Mouse (Mus musculus) embryo, embryonic 10 days (tissue): ENCODE measurements around the gene Plxnb3.
"Not testable (repeated sequence)": the region's sequence is repeated elsewhere in the genome, so short reads cannot be mapped to it uniquely, and the experiment has no call there.

Experiments
- DNase-seq: peaks from one replicate; pipeline ENCODE4 v3.0.0-alpha.2; 2015; ENCODE audit warnings: low spot score

Plxnb3 gene

GRCm38 (mm10) chrX:73756334-73757140 lies at the start of gene Plxnb3:
Plxnb3 (plus strand) TSS chrX:73757090.
- no peak for DNase-seq

- DNase-seq: peak; percentile 12
Measured at GRCm38 (mm10) chrX:73715476-73716108, 41.3 kb upstream of the Plxnb3 start.

- DNase-seq: peak; percentile 94
Measured at GRCm38 (mm10) chrX:73716109-73716661, 40.7 kb upstream of the Plxnb3 start, which contains the start of the genes Bcap31 and Abcd1. Bcap31 (minus strand) TSS chrX:73716175. Abcd1 (plus strand) TSS chrX:73716597.

- DNase-seq: peak; percentile 58
Measured at GRCm38 (mm10) chrX:73716709-73717545, 40.0 kb upstream of the Plxnb3 start.

GRCm38 (mm10) chrX:73717667-73718066 lies 39.2 kb upstream of the Plxnb3 start:
- DNase-seq: no peak

- peak; percentile 6 for DNase-seq
Measured at GRCm38 (mm10) chrX:73718271-73718670, 38.6 kb upstream of the Plxnb3 start.

GRCm38 (mm10) chrX:73718686-73719362 lies 38.1 kb upstream of the Plxnb3 start:
- DNase-seq: no peak

GRCm38 (mm10) chrX:73730908-73731307 lies 26.0 kb upstream of the Plxnb3 start:
- DNase-seq: no peak

- no peak for DNase-seq
Measured at GRCm38 (mm10) chrX:73738155-73738554, 18.7 kb upstream of the Plxnb3 start.

GRCm38 (mm10) chrX:73739151-73739550 lies 17.7 kb upstream of the Plxnb3 start:
- no peak for DNase-seq

GRCm38 (mm10) chrX:73739841-73740240 lies 17.0 kb upstream of the Plxnb3 start:
- not testable (repeated sequence) for DNase-seq

- DNase-seq: no peak
Measured at GRCm38 (mm10) chrX:73744774-73745481, 12.0 kb upstream of the Plxnb3 start.

GRCm38 (mm10) chrX:73748977-73749376 lies 7.9 kb upstream of the Plxnb3 start:
- DNase-seq: no peak

GRCm38 (mm10) chrX:73758611-73759290 lies 1.9 kb downstream of the Plxnb3 start:
- DNase-seq: no peak

- DNase-seq: no peak
Measured at GRCm38 (mm10) chrX:73765311-73765710, 8.4 kb downstream of the Plxnb3 start.

GRCm38 (mm10) chrX:73767267-73767666 lies 10.4 kb downstream of the Plxnb3 start:
- peak; percentile 39 for DNase-seq

GRCm38 (mm10) chrX:73774168-73774760 lies 17.4 kb downstream of the Plxnb3 start, which contains the start of gene Srpk3:
Srpk3 (plus strand) TSS chrX:73774405.
- DNase-seq: no peak

- no peak for DNase-seq
Measured at GRCm38 (mm10) chrX:73774802-73775483, 18.1 kb downstream of the Plxnb3 start.

- DNase-seq: no peak
Measured at GRCm38 (mm10) chrX:73782227-73782626, 25.3 kb downstream of the Plxnb3 start.
